Mouse (Mus musculus) olfactory bulb, adult 2 months (tissue): ENCODE data around the gene Cpz.

Source experiments
- CTCF ChIP-seq: fragments of 200-500 bp; IDR thresholded peaks from 2 replicates; pipeline ENCODE4 v1.5.1; 2012; ENCODE audit warnings: low read depth, mild to moderate bottlenecking, low read length, moderate library complexity; ENCODE audit not compliant: insufficient read depth
- POLR2A ChIP-seq: fragments of 200-500 bp; IDR thresholded peaks from 2 replicates; pipeline ENCODE4 v1.6.1; 2012; ENCODE audit warnings: mild to moderate bottlenecking, low read depth, low read length, moderate library complexity; ENCODE audit not compliant: insufficient read depth

DNA sequence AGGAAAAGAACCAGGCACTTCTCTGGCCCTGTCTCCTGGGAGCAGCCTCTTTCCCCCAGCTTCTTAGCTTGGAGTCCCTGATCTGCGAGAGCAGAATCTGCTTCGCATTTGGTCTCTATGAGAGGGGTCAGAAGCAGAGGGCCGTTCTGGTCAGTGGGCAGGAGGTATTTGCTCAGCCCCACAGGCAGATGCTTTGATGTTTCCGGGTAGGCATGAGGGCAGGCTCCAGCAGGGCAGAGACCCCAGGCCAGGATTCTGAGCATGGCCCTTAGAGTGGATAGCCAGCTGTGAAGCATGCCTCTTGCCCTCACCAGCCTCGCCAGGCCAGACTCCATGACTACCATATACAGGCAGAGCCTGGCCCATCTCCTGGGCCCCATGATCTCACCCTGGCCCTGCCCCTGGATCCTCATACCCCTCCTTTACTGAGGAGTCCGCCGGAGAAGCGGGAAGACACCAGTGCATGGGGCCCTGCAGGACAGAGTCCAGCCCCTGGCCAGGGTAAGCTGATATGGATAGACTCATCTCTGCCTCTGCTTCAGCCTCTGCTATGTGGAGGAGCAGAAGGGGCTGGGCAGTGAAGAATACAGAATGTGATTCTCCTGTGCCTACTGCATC is 30.6 kb downstream of the Cpz start:
- TF ChIP-seq POLR2A (no peak), CTCF (no peak)
